Mouse (Mus musculus): Measurements from ENCODE around the gene Cntnap2. TPM values are rescaled to one million over a fixed set of nuclear protein-coding genes. Genes with fewer than 3 reads are reported as not detected.

The Cntnap2 gene
- total RNA-seq, 2 experiments from 2014 or later, result 132 to 139 TPM

GRCm38 (mm10) chr6:45290154-45290553 lies 231.0 kb downstream of the Cntnap2 start:
- DNase-seq (ENCODE audit: extremely low spot score in 1 of 2, low spot score in 2 of 2), result peak in 1 of 2 experiments; percentile 18
- intact Hi-C loops (cut with DNase I), result no loop called here

GRCm38 (mm10) chr6:45317455-45317854 lies 258.3 kb downstream of the Cntnap2 start:
- DNase-seq (ENCODE audit: extremely low spot score in 1 of 2, low spot score in 2 of 2), result no peak
- intact Hi-C loops (cut with DNase I), result no loop called here

DNA sequence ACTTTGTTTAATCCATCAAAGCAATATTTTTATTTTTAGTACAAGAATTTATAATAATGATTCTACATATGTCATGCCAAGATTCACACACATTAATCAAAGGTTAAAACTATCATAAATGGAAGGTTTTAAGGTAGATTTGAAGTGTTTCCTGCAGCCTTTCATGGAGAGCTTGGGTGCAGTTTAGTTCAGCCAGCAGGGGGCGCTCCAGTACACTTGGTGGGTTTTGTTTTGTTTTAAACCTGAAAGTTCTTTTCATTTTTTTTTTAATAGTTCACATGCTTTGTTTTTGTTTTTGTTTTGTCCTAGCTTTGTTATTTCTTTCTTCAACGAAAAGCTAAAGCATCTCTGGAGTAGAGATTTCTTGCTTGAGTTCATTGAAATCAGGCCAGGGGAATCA lies 264.3 kb downstream of the Cntnap2 start:
- DNase-seq (ENCODE audit: extremely low spot score in 1 of 2, low spot score in 2 of 2), result peak in 1 of 2 experiments; percentile 37
- intact Hi-C loops (cut with DNase I), result no loop called here

DNA sequence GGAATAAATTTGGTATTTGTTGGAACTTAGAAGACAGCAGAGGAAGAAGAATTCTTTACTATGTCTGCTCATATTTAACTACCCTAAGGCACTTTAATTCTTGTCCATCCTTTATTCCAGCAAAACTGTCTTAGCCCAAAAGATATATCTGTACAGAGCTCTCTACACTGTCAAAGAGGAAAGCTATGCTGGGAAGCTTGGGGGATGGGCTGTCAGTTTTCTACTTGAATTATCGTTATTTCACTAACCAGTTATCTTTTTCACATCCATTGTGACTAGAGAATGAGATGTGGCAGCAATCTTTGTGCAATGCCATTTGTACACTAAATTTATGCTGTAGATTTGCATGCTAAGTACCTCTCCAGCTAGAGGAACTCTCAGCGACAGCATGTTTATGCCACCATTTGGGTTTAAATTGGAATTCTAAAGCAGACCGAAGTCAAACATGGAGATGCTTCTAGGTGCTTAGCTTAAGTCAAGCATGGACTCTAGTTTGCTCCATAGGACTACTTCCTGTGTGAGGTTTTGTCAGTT lies 268.9 kb downstream of the Cntnap2 start:
- intact Hi-C loops (cut with DNase I), result no loop called here
- no peak for DNase-seq (ENCODE audit: extremely low spot score in 1 of 2, low spot score in 2 of 2)

DNA sequence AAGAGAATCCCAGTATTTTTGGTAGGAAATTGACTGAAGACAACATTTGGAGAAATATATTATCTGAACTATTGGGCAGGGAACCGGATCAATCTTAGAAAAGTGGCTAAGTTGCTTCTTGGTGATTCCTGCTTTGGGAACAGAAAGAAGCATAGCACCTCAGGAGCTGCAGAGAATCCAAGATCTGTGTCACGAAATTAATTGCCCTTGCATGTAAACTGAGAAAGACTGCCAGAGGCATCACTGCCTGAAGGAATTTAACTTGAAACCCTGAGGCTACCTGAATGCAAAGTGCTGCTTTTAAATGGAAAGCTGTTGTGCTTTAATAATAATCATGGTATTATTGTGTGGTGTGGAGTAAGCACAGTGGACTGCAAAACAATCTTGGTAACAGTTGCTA lies 286.2 kb downstream of the Cntnap2 start:
- intact Hi-C loops (cut with DNase I), result no loop called here
- DNase-seq (ENCODE audit: extremely low spot score in 1 of 2, low spot score in 2 of 2), result no peak

GRCm38 (mm10) chr6:45345953-45346352 lies 286.8 kb downstream of the Cntnap2 start:
- DNase-seq (ENCODE audit: extremely low spot score in 1 of 2, low spot score in 2 of 2), result no peak
- intact Hi-C loops (cut with DNase I), result no loop called here

GRCm38 (mm10) chr6:45366442-45366841 lies 307.3 kb downstream of the Cntnap2 start:
- DNase-seq (ENCODE audit: extremely low spot score in 1 of 2, low spot score in 2 of 2), result no peak
- intact Hi-C loops (cut with DNase I), result no loop called here

DNA sequence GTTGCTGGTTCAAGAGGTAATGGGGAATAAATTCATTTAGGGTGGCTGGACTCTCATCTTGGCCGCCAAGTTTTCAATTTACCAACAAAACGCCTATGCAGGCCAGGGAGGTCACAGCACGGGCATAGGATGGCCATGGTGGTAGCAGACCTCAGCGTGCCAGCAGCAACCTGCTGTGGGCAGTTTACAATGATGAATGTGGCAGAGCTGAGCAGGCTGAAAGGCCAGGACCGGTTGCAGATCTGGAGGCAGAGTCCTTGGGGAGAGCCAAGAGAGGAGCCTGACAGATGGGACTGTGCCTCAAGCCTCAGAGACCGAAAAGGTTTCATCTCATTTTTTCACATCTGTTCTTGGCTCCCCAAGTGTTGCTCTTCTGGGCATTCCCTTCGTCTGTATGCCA lies 322.0 kb downstream of the Cntnap2 start:
- no peak for DNase-seq (ENCODE audit: extremely low spot score in 1 of 2, low spot score in 2 of 2)
- intact Hi-C loops (cut with DNase I), result no loop called here

- intact Hi-C loops (cut with DNase I), result no loop called here
Observed at GRCm38 (mm10) chr6:45389034-45389433, 329.9 kb downstream of the Cntnap2 start.

GRCm38 (mm10) chr6:45413629-45414028 lies 354.5 kb downstream of the Cntnap2 start:
- no peak for DNase-seq (ENCODE audit: extremely low spot score in 1 of 2, low spot score in 2 of 2)
- intact Hi-C loops (cut with DNase I), result no loop called here

More at GRCm38 (mm10) chr6:45389034-45389433, 329.9 kb downstream of the Cntnap2 start:
- no peak for DNase-seq (ENCODE audit: extremely low spot score in 1 of 2, low spot score in 2 of 2)

GRCm38 (mm10) chr6:45455424-45455823 lies 396.3 kb downstream of the Cntnap2 start:
- peak in 1 of 2 experiments; percentile 4 for DNase-seq (ENCODE audit: extremely low spot score in 1 of 2, low spot score in 2 of 2)
- intact Hi-C loops (cut with DNase I), result no loop called here

GRCm38 (mm10) chr6:45518221-45518620 lies 459.1 kb downstream of the Cntnap2 start:
- intact Hi-C loops (cut with DNase I), result no loop called here
- no peak for DNase-seq (ENCODE audit: extremely low spot score in 1 of 2, low spot score in 2 of 2)

GRCm38 (mm10) chr6:45536999-45537398 lies 477.8 kb downstream of the Cntnap2 start:
- intact Hi-C loops (cut with DNase I), result no loop called here
- DNase-seq (ENCODE audit: extremely low spot score in 1 of 2, low spot score in 2 of 2), result no peak

- DNase-seq (ENCODE audit: extremely low spot score in 1 of 2, low spot score in 2 of 2), result no peak
- intact Hi-C loops (cut with DNase I), result no loop called here
Observed at GRCm38 (mm10) chr6:45544319-45544875, 485.2 kb downstream of the Cntnap2 start.

- DNase-seq (ENCODE audit: extremely low spot score in 1 of 2, low spot score in 2 of 2), result no peak
Observed at GRCm38 (mm10) chr6:45559724-45560123, 500.6 kb downstream of the Cntnap2 start.

DNA sequence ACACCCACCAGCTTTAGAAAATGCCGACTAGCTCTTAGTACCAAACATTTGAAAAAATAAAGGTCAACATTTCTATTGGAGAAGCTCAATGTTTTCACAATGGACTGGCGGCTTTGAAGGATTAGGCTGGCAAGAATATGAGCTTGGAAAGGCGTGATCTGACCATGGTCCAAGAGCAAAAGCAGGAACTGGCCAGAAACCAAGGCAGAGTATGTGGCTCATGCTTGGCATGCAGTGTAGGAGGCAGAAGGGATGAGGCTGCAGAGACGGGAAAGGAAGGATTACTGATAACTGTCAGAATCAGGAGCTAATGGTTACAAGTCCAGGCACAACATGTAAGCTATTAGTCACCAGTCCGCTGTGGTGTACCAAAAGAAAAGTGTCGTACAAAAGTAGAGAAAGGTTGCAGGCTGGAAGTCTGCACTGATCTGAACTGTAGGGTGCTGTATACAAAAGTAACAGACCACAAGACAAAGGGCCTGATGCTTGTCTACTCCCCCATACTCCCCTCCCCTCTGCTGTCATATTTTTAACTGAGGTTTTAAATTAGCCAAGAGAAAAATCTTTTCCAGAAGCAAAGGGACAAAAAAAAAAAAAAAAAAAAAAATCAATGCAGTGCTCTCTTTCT lies 525.4 kb downstream of the Cntnap2 start:
- intact Hi-C loops (cut with DNase I), result no loop called here
- peak in 1 of 2 experiments; percentile 11 for DNase-seq (ENCODE audit: extremely low spot score in 1 of 2, low spot score in 2 of 2)

More at GRCm38 (mm10) chr6:45559724-45560123, 500.6 kb downstream of the Cntnap2 start:
- intact Hi-C loops (cut with DNase I), result no loop called here

- no peak for DNase-seq (ENCODE audit: extremely low spot score in 1 of 2, low spot score in 2 of 2)
- intact Hi-C loops (cut with DNase I), result no loop called here
Observed at GRCm38 (mm10) chr6:45589084-45589483, 529.9 kb downstream of the Cntnap2 start.

DNA sequence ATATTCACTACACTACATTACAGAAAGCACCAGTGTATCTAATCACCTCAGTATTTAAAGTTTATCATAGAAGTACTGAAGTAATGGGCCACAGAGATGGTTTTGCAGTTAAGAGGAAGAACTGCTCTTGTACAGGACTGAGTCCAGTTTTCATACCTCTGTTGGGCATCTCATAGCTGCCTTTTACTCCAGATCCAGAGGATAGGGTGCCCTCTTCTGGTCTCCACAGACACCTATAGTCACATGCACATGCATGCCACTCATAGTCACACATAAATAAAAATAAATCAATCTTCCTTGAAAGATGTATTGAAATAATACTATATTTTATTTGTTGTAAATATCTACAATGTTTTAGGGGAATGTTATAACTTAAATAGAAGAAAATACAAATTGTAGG lies 587.9 kb downstream of the Cntnap2 start:
- intact Hi-C loops (cut with DNase I), result no loop called here
- DNase-seq (ENCODE audit: extremely low spot score in 1 of 2, low spot score in 2 of 2), result no peak

DNA sequence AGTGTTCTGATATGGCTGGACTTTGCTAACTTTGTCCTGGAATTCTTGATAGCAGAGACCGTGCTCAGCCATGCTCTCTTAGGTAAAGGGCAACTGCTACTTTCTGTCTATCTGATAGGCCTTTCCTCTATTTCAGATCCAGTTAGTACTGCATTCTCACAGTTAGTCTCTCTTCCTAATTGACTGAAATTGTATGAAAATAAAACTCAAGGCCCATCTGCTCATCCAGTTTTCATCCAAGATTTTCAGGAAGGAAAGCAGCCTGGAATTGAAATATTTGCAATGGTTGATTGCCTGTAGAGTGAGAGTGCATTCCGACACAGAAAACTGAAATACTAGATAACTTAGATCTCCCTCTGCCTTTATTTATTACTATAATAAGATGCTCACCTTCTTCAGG lies 589.3 kb downstream of the Cntnap2 start:
- intact Hi-C loops (cut with DNase I), result no loop called here
- DNase-seq (ENCODE audit: extremely low spot score in 1 of 2, low spot score in 2 of 2), result peak in 1 of 2 experiments; percentile 17

- intact Hi-C loops (cut with DNase I), result no loop called here
- peak in 1 of 2 experiments; percentile 4 for DNase-seq (ENCODE audit: extremely low spot score in 1 of 2, low spot score in 2 of 2)
Observed at GRCm38 (mm10) chr6:45700287-45700686, 641.1 kb downstream of the Cntnap2 start.

Data from left cerebral cortex, postnatal 10 days (tissue).